ENCODE assay signal across 9 mouse cellular contexts in genomic region chr15:80850004-80850403, GRCm38 (mm10).
A peak's percentile ranks its signal among the peaks of the same experiment; 100 is the strongest.
DNase-seq lines count a peak whose midpoint lies in the region; ATAC-seq and TF ChIP-seq lines count a peak whose summit lies in the region.
"Had no signal": no experiment of that assay in that cellular context is flagged by ENCODE, and none has a peak within 500 bp of the region (broad histone marks: within the 10 kb centered on the region; RNA-seq: fewer than 3 reads in every experiment).

No protein-coding gene starts in this region.

- peaks cover 13% of the 10 kb centered on the region for H3K4me1 ChIP-seq in neural tube, embryonic 12.5 days
- peaks cover 13% of the 10 kb centered on the region for H3K4me1 ChIP-seq in hindbrain, embryonic 12.5 days
- H3K4me1 ChIP-seq: limb, embryonic 12.5 days had no signal

- 32% methylated on average over 8 of the region's 8 CpGs for WGBS in neural tube, embryonic 12.5 days
- WGBS in hindbrain, embryonic 12.5 days = 34% methylated on average over 8 of the region's 8 CpGs

- no peak for ATAC-seq in neural tube, embryonic 12.5 days (ENCODE audit: low FRiP score, low read depth)
- ATAC-seq in hindbrain, embryonic 12.5 days (ENCODE audit: low FRiP score) = peak; percentile 50; the same call in 1 of the 2 replicates

- 0 out of 2 replicates have a peak overlapping the region, but pooled peaks have one; percentile 8 for H3K9ac ChIP-seq in neural tube, embryonic 12.5 days
- no peak overlapping the region for H3K9ac ChIP-seq in hindbrain, embryonic 12.5 days
- H3K9ac ChIP-seq: limb, embryonic 12.5 days had no signal

- no peaks in the 10 kb centered on the region for H3K9me3 ChIP-seq in neural tube, embryonic 12.5 days
- H3K9me3 ChIP-seq in hindbrain, embryonic 12.5 days (replicated peaks) = no peaks in the 10 kb centered on the region

- no peaks in the 10 kb centered on the region for H3K36me3 ChIP-seq in neural tube, embryonic 12.5 days
- 0 out of 2 replicates have a peak, but pooled peaks cover 8% of the 10 kb centered on the region for H3K36me3 ChIP-seq in hindbrain, embryonic 12.5 days

- intact Hi-C loops in gastrocnemius, adult 2 months (cut with DNase I) = loop anchor here (5.0 kb wide), 1 partner anchor 48 kb away; no protein-coding TSS in a partner anchor
- intact Hi-C loops in gastrocnemius, postnatal 14 days (cut with DNase I; ENCODE audit: low total_unique reads) = no loop called here

- H3K27me3 ChIP-seq in neural tube, embryonic 12.5 days (replicated peaks) = no peaks in the 10 kb centered on the region
- H3K27me3 ChIP-seq in hindbrain, embryonic 12.5 days = no peaks in the 10 kb centered on the region
- H3K27me3 ChIP-seq: limb, embryonic 12.5 days had no signal

- H3K4me2 ChIP-seq in neural tube, embryonic 12.5 days (replicated peaks) = no peak overlapping the region
- 0 out of 2 replicates have a peak overlapping the region, but pooled peaks have one; percentile 1 for H3K4me2 ChIP-seq in hindbrain, embryonic 12.5 days (replicated peaks)
- H3K4me2 ChIP-seq: limb, embryonic 12.5 days had no signal

- no peak overlapping the region for H3K4me3 ChIP-seq in gastrocnemius, adult 2 months
- H3K4me3 ChIP-seq in neural tube, embryonic 12.5 days = no peak overlapping the region
- H3K4me3 ChIP-seq in hindbrain, embryonic 12.5 days = no peak overlapping the region
- H3K4me3 ChIP-seq: limb, embryonic 12.5 days had no signal

- peak; percentile 54 for DNase-seq in gastrocnemius, adult 2 months
- DNase-seq in gastrocnemius, postnatal 14 days = no peak
- DNase-seq in neural tube, embryonic 10.5 days (ENCODE audit: extremely low spot score, low spot score) = no peak
- no peak for DNase-seq in left cerebral cortex, adult 8-10 months (ENCODE audit: low spot score in 2 of 2)
- DNase-seq in right cerebral cortex, postnatal 4 days = no peak
- no peak for DNase-seq in layer of hippocampus, postnatal 36 days

- no peak for TF ChIP-seq CTCF in gastrocnemius, adult 2 months (IDR thresholded peaks at IDR 0.05)

- peak overlapping the region; percentile 48 for H3K27ac ChIP-seq in gastrocnemius, adult 2 months
- H3K27ac ChIP-seq in neural tube, embryonic 12.5 days = no peak overlapping the region
- peak overlapping the region; percentile 12; the same call in 1 of the 2 replicates for H3K27ac ChIP-seq in hindbrain, embryonic 12.5 days
- H3K27ac ChIP-seq: limb, embryonic 12.5 days had no signal
